Mouse (Mus musculus) midbrain, embryonic 10.5 days (tissue): ENCODE results near the gene Cd6. TPM values are rescaled to one million over a fixed set of nuclear protein-coding genes. Genes with fewer than 3 reads are reported as not detected.

Source experiments
- DNase-seq: peaks from one replicate; pipeline ENCODE4 v3.0.0-alpha.2; 2017; ENCODE audit warnings: low spot score
- H3K27ac ChIP-seq: fragments of 300-500 bp; sonication (generic); replicated peaks from 2 replicates; pipeline ENCODE4 v1.5.1; 2016; ENCODE audit warnings: mild to moderate bottlenecking
- H3K27me3 ChIP-seq: fragments of 300-500 bp; sonication (generic); 2 replicates; pipeline ENCODE4 v1.6.1; 2016; ENCODE audit warnings: low read depth, mild to moderate bottlenecking; ENCODE audit not compliant: poor library complexity, severe bottlenecking
- H3K36me3 ChIP-seq: fragments of 300-500 bp; sonication (generic); 2 replicates; pipeline ENCODE4 v1.6.1; 2016; ENCODE audit warnings: mild to moderate bottlenecking, moderate library complexity
- H3K4me1 ChIP-seq: fragments of 300-500 bp; sonication (generic); 2 replicates; pipeline ENCODE4 v1.6.1; 2016
- H3K4me3 ChIP-seq: fragments of 300-500 bp; sonication (generic); 2 replicates; pipeline ENCODE4 v1.5.1; 2016; ENCODE audit warnings: mild to moderate bottlenecking, moderate library complexity
- H3K9me3 ChIP-seq: fragments of 300-500 bp; sonication (generic); replicated peaks from 2 replicates; pipeline ENCODE4 v1.6.1; 2016; ENCODE audit warnings: mild to moderate bottlenecking
- WGBS: fragments of 180-500 bp; shearing (Covaris S2); methylation state at CpG from one replicate; pipeline ENCODE4 v1.1.7; 2016; 5-methylcytosine and 5-hydroxymethylcytosine counted together
- polyA plus RNA-seq: library from polyadenylated mRNA; unstranded; fragments of >200 nt; fragmentation: Nextera tagmentation; extraction: Ambion mirVana; gene quantifications from 2 replicates; pipeline ENCODE4 v1.2.1, GENCODE M21; 2016

Cd6 gene
- polyA plus RNA-seq, 1 experiment from 2014 or later: not detected

- H3K4me1 ChIP-seq: peaks cover 11% of the 10 kb centered on the region
- H3K9me3 ChIP-seq: no peaks in the 10 kb centered on the region
- no peaks in the 10 kb centered on the region for H3K27me3 ChIP-seq
- 92% methylated on average over 5 of the region's 5 CpGs for WGBS
- H3K36me3 ChIP-seq: no peaks in the 10 kb centered on the region
- no peak overlapping the region; the same call in 1 of the 2 replicates for H3K27ac ChIP-seq
- DNase-seq: no peak
- no peak overlapping the region for H3K4me3 ChIP-seq
Observed at GRCm38 (mm10) chr19:10828321-10828720, 1.5 kb downstream of the Cd6 start.

- Histone ChIP-seq H3K27me3 (no peaks in the 10 kb centered on the region), H3K27ac (no peak overlapping the region), H3K4me3 (no peak overlapping the region), H3K4me1 (peaks cover 15% of the 10 kb centered on the region), H3K36me3 (no peaks in the 10 kb centered on the region), H3K9me3 (no peaks in the 10 kb centered on the region)
- no peak for DNase-seq
- 87% methylated on average over 7 of the region's 7 CpGs for WGBS
Observed at GRCm38 (mm10) chr19:10824061-10824460, 5.8 kb downstream of the Cd6 start.

DNA sequence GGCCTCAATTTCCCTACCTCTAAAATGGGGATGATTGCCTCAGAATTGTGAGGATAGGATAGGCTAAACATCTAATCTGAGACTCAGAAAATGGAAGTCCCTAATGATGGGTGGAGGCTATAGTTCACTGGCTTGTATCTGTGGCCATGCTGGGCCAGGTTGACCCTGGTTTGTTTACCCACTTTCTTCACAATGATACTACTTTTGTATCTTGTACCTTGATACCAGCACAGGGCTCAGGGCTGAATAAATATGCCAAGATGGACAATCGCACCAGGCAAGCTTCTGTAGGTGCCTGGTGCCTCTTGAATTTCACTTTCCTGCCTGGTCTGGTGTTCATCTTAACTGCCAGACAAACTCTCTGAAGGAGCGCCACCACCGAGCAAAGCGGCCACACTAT lies 7.3 kb downstream of the Cd6 start:
- 94% methylated on average over 4 of the region's 4 CpGs for WGBS
- H3K27me3 ChIP-seq: no peaks in the 10 kb centered on the region
- no peaks in the 10 kb centered on the region for H3K36me3 ChIP-seq
- peaks cover 22% of the 10 kb centered on the region for H3K4me1 ChIP-seq
- H3K9me3 ChIP-seq: no peaks in the 10 kb centered on the region
- DNase-seq: no peak
- no peak overlapping the region for H3K27ac ChIP-seq
- no peak overlapping the region for H3K4me3 ChIP-seq

DNA sequence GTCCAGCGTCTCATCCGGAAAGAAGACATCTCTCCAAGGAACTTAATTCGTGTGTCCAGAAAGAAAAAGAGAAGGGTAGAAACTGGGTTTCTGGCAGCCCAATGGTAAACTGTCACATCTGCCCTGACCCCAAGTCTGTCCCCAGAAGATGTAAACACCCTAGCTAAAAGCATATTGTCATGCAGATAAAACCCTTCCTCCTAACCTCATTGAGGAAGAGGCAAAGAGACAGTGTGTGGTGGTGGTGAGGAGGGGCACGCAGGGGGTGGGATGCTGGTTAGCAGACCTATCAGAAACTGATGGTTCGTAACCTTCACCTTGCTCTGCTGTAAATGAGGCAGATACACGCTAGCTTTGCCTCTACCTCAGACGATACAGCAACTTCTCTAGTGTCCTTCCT lies 8.5 kb downstream of the Cd6 start:
- H3K27ac ChIP-seq: no peak overlapping the region
- no peaks in the 10 kb centered on the region for H3K36me3 ChIP-seq
- peaks cover 22% of the 10 kb centered on the region for H3K4me1 ChIP-seq
- no peak overlapping the region for H3K4me3 ChIP-seq
- H3K27me3 ChIP-seq: no peaks in the 10 kb centered on the region
- DNase-seq: no peak
- H3K9me3 ChIP-seq: no peaks in the 10 kb centered on the region
- WGBS: 63% methylated on average over 7 of the region's 7 CpGs

GRCm38 (mm10) chr19:10818217-10818946 lies 11.5 kb downstream of the Cd6 start:
- no peak for DNase-seq
- H3K4me1 ChIP-seq: peaks cover 11% of the 10 kb centered on the region; the same call in 1 of the 2 replicates
- H3K27me3 ChIP-seq: no peaks in the 10 kb centered on the region
- no peak overlapping the region for H3K4me3 ChIP-seq
- 53% methylated on average over 17 of the region's 17 CpGs for WGBS
- no peak overlapping the region for H3K27ac ChIP-seq
- H3K9me3 ChIP-seq: no peaks in the 10 kb centered on the region
- no peaks in the 10 kb centered on the region for H3K36me3 ChIP-seq

DNA sequence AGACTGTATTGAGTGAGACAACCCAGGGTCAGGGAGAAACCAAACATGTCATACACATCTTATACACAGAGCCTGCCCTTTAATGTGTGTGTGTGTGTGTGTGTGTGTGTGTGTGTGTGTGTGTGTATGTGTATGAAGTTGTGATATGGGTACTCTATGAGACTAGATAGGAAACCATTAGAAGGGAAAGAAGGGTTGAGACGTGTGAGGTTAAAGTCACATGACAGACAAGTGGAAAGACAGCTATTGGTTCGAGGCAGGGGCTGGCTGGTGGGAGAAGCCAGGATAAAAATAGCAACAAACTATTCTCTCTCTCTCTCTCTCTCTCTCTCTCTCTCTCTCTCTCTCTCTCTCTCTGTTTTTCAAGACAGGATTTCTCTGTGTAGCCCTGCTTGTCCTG lies 13.4 kb downstream of the Cd6 start:
- Histone ChIP-seq H3K27ac (no peak overlapping the region), H3K4me3 (no peak overlapping the region), H3K27me3 (no peaks in the 10 kb centered on the region), H3K9me3 (no peaks in the 10 kb centered on the region), H3K4me1 (peaks cover 9% of the 10 kb centered on the region; the same call in 1 of the 2 replicates), H3K36me3 (no peaks in the 10 kb centered on the region)
- WGBS: 77% methylated on average over 2 of the region's 2 CpGs
- DNase-seq: no peak

DNA sequence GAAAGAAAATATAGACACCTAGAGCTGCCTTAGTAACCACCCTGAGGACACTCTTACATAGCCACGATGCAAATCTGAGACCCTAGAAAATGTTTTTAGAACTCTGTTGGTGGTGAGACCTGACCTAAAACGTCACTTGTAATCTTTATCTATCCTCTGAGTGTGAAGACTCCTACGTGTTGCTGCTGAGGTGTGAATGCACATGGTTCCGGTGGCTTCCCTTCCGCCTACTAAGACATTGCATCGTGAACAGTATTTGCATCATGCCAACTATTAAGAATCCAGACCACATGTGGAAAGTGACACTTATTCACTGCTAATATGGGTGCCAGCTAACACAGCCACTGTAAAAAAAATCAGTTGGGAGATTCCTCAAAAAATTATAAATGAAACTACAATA lies 14.0 kb downstream of the Cd6 start:
- 86% methylated on average over 6 of the region's 6 CpGs for WGBS
- H3K9me3 ChIP-seq: no peaks in the 10 kb centered on the region
- H3K4me3 ChIP-seq: no peak overlapping the region
- no peak overlapping the region for H3K27ac ChIP-seq
- no peaks in the 10 kb centered on the region for H3K36me3 ChIP-seq
- H3K27me3 ChIP-seq: no peaks in the 10 kb centered on the region
- DNase-seq: no peak
- H3K4me1 ChIP-seq: peaks cover 6% of the 10 kb centered on the region; the same call in 1 of the 2 replicates

DNA sequence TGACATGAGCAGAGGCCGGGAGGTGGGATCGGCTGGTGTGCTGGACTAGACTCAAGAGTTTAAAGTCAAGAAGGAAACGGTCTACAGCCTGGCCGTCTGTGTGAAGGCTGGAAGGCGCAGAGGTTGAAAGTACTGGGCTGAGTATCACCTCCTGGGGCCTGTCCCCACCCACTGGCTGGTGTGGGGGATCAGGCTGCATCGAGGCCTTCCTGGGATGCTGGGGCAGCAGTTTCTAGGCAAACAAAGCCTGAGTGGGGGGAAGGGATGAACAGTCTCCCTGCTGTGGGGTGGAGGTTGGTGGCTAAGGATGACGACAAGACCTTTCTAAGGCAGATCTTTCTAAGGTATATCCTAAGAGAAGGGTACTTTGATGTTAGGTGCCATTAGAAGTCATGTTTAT lies 16.0 kb downstream of the Cd6 start:
- 66% methylated on average over 7 of the region's 7 CpGs for WGBS

GRCm38 (mm10) chr19:10813039-10813438 lies 16.8 kb downstream of the Cd6 start:
- H3K9me3 ChIP-seq: no peaks in the 10 kb centered on the region
- DNase-seq: no peak
- no peaks in the 10 kb centered on the region for H3K27me3 ChIP-seq
- no peak overlapping the region for H3K4me3 ChIP-seq
- 93% methylated on average over 5 of the region's 5 CpGs for WGBS
- peaks cover 11% of the 10 kb centered on the region for H3K4me1 ChIP-seq
- no peaks in the 10 kb centered on the region for H3K36me3 ChIP-seq
- no peak overlapping the region for H3K27ac ChIP-seq

More for the DNA sequence above, 16.0 kb downstream of the Cd6 start:
- H3K4me3 ChIP-seq: no peak overlapping the region
- no peak for DNase-seq
- peaks cover 18% of the 10 kb centered on the region for H3K4me1 ChIP-seq
- H3K27me3 ChIP-seq: no peaks in the 10 kb centered on the region
- no peak overlapping the region for H3K27ac ChIP-seq
- H3K36me3 ChIP-seq: no peaks in the 10 kb centered on the region
- no peaks in the 10 kb centered on the region for H3K9me3 ChIP-seq

- Histone ChIP-seq H3K27ac (no peak overlapping the region), H3K4me1 (peaks cover 11% of the 10 kb centered on the region), H3K4me3 (no peak overlapping the region), H3K9me3 (no peaks in the 10 kb centered on the region), H3K27me3 (no peaks in the 10 kb centered on the region), H3K36me3 (no peaks in the 10 kb centered on the region)
- DNase-seq: no peak
- 89% methylated on average over 6 of the region's 6 CpGs for WGBS
Observed at GRCm38 (mm10) chr19:10811471-10811870, 18.4 kb downstream of the Cd6 start.

DNA sequence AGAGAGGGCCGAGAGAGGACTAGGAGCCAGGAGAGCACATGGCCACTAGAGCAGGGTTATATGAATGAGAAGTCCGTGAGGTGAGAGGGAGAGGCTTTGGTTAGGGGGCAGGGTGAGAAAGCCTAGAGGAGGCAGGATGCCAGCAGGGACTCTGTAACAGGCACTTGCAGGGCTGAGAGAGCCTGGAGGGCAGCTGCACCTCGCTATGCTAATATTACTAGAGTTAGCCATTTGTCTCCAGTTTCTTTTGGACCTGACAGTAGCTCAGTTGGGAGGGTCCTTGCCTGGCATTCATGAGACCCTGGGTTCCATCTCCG lies 19.7 kb downstream of the Cd6 start:
- 64% methylated on average over 4 of the region's 4 CpGs for WGBS
- H3K4me3 ChIP-seq: no peak overlapping the region
- H3K36me3 ChIP-seq: no peaks in the 10 kb centered on the region
- DNase-seq: no peak
- peaks cover 11% of the 10 kb centered on the region for H3K4me1 ChIP-seq
- no peaks in the 10 kb centered on the region for H3K27me3 ChIP-seq
- H3K27ac ChIP-seq: peak overlapping the region; percentile 17; the same call in 1 of the 2 replicates
- no peaks in the 10 kb centered on the region for H3K9me3 ChIP-seq

DNA sequence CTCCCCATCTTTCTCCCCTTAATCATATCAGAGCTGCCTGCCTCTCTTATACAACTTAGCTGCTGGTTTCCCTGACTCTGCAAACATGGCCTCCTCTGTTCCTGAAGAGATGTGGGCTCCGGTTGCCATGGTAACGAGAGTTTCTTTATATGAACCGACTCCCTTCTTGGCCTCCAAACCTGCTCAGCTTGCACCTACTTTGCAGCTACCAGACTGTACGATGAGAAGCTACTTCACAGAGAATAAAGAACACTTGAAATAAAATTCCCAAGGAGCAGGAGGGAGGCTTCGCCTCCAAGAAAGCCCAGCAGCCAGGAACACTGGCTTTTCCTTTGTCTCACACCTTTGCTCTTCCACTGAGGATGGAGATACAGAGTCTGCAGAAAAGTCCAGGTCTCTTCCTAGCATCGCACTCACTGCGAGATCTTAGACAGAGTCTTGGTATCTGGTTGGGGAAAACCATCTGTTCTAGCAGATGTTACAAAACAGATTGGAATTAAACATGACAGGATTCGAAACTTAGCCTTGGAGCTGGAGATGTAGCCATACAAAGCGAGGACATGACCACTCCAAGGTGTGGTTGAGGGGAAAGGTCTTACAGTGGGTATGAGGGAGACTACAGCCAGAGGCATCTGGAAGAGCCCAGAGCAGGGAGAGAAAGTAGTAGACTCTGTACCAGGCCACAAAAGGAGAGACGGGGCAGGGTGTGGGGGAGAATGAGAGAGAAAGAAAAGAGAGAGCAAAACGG lies 20.3 kb downstream of the Cd6 start:
- Histone ChIP-seq H3K27me3 (no peaks in the 10 kb centered on the region), H3K36me3 (no peaks in the 10 kb centered on the region), H3K27ac (peak overlapping the region; percentile 17; the same call in 1 of the 2 replicates), H3K4me1 (peaks cover 11% of the 10 kb centered on the region), H3K4me3 (no peak overlapping the region), H3K9me3 (no peaks in the 10 kb centered on the region)
- 80% methylated on average over 11 of the region's 11 CpGs for WGBS
- peak; percentile 23 for DNase-seq

- H3K4me1 ChIP-seq: peaks cover 11% of the 10 kb centered on the region
- H3K27me3 ChIP-seq: no peaks in the 10 kb centered on the region
- DNase-seq: no peak
- H3K4me3 ChIP-seq: no peak overlapping the region
- no peaks in the 10 kb centered on the region for H3K36me3 ChIP-seq
- H3K27ac ChIP-seq: no peak overlapping the region
- no peaks in the 10 kb centered on the region for H3K9me3 ChIP-seq
- 89% methylated on average over 12 of the region's 12 CpGs for WGBS
Observed at GRCm38 (mm10) chr19:10808524-10809233, 21.2 kb downstream of the Cd6 start.
